Mouse (Mus musculus) CD4-positive, CD25-positive, alpha-beta regulatory T cell, adult 2 months (primary cell): ENCODE results near the gene Krtap21-1.

ENCODE experiments used
- DNase-seq: peaks from one replicate; pipeline ENCODE4 v3.0.0-alpha.2; 2012; ENCODE audit warnings: low read depth, low spot score

The Krtap21-1 gene

DNA sequence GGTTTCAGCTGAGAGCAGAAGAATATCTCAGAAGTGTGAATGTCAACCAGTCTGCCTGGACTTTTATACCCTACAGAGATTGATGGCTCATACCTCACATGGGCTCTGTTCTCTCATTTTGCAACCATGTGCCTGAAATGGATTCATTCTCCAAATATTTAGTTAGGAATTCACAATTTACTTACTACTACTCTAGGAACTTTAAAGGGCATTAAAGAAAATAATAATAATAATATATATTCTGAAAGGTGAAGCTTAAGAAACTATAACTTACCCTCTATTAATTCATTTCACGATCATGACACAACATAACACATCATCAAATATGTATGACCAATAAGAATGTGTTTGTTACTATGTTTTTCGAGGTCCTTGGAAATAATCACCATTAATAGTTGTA, at the start of gene Krtap21-1:
TSS of gene Krtap21-1 (minus strand) at position 101 of the 400 bp plus-strand sequence.
- DNase-seq = no peak

DNA sequence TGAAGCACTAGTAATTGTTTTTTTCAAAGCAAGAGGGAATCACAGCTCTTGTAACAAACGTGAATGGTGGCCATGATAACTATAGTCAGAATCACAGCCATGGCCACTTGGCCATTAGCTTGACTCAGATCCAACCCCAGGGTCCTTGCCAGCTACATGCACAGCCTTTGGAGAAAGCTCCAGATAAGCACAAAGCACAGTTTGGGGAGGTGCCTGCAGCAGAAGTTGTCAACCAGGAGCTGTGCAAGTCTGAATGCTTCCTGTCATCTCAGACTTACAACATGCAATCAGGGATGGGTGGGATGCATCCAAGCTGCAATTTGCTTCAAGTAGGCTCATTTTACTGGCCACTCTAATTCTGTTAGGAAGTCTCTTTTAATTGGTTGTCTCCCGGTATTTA, 25.9 kb upstream of the Krtap21-1 start:
- DNase-seq = no peak

DNA sequence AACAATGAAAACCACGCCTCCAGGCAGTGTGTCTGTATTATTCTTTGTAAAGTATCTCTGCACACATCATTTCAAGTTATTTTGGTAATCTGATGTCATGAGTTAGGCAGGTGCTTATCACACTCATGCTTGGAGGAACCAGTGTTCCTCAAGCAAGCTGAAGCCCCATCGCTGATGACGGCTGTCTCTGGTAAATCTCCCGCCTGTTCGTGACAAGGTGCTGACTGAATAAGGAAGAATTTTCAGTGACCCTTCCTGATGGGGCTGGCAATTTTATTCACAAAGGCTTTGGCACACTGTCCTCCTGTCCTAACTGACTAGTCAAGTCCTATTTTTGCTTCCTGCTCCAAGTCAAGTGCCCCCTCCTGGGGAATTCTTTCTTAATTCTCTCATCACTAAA, 21.6 kb upstream of the Krtap21-1 start:
- DNase-seq = no peak

DNA sequence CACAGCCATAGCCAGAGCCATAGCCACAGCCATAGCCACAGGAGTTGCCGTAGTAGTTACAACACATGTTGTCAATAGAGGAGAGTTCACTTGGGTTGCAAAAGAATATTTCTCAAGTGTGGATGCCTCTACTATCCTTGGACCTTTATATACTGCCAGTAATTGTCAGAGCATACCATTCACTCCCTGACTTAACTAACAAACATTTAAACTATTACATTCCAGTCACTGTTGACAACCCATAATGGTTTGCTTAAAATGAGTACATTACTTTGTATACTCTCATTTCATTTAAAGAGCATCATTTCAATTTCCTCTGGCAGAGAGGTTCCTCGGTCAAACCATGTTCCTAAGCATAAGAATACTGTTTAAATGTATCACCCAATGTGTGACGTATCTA, 16.3 kb upstream of the Krtap21-1 start, which contains the start of gene Krtap6-2:
TSS of gene Krtap6-2 (minus strand) at position 101 of the 400 bp plus-strand sequence.
- DNase-seq = no peak

DNA sequence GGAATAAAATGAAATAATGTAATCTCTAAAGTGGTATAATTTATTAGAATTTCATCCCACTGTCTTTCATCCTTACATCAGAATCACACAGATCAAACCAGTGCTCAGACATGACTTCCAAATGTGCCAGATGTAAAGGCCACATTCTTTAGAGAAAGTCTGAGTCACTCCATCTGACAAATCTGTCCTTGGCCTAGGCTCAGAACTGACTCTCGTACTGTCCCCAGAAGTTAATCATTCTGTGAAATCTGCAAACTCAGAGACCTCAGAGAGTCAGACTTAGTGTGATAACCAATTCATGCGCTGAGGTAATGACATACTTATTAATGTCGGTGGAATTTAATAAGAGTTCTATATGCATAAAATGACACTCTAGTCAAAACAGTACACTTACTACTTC, 12.6 kb upstream of the Krtap21-1 start:
- DNase-seq = no peak

DNA sequence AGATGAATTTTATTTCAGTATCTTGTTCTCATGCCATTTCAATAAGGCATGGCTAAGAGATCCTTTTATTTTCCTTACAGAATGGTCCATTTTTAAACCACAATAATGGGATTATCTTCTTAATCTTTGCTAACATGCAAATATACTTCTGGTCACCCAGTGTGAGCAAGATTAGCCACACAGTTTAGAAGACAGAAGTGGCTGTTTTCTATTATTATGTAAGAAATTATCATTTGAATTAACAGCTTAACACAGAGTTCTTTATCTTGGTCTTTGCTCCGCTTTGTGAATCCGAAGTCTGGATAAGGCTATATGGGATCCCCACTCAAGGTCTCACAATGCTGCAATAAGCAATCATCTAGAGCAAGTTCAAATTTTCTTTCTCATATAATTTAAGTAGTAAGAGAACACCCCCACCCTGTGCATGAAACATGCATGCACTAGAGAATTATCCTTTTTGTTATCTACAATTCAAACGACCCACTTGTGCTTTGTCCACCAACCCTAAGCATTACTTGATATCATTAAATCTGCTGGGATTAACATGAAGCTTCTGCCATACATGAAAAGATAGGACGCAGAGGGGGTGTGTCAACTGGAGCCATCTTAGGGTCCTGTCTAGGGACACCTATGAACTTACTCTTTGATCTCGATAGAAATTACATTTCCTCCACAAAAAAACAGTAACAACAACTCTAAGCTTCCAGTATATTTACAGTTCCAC, 6.8 kb upstream of the Krtap21-1 start:
- no peak for DNase-seq

DNA sequence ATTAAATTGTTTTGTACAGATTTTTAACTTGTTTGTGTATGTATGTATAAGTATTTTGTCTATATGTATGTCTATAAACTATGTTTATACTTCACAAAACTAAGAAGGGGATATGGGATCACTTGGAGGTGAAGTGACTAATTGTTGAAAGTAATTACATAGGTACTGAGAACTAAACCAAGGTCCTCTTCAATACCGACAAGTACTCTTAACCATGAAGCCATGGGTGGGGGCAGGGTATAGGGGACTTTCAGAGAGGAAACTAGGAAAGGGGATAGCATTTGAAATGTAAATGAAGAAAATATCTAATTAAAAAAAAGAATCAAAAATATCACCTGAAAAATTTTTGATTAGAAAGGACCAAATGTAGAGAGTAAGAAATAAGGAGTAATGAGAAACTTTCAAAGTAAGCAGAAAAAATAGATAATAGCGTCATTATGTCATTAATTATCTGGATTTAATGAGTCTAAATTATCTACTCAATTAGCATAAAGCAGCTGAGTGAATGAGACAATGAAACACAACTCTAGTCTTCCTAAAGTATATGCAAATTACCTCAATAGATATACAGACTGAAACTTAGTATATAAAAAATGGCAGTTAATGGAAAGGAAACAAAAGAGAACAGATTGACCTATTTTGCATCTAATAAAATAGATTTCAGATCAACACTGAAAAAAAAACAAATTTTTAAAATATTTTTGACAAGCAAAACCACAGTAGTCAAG, 30.8 kb downstream of the Krtap21-1 start:
- no peak for DNase-seq
